Mouse (Mus musculus): ENCODE results near the gene Ago3.

Ago3 gene

DNA sequence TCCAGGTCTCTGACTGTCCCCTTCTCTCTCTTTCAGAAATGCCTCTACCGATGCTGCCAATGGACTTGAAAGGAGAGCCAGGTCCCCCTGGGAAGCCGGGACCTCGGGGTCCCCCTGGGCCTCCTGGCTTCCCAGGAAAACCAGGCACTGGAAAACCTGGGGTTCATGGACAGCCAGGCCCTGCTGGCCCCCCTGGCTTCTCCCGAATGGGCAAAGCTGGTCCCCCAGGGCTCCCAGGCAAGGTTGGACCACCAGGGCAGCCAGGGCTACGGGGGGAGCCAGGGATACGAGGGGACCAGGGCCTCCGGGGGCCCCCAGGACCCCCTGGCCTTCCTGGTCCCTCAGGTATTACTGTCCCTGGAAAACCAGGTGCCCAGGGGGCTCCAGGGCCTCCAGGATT, 119.0 kb downstream of the Ago3 start:
- DNase-seq (ENCODE audit: low read depth, low spot score) = no peak

DNA sequence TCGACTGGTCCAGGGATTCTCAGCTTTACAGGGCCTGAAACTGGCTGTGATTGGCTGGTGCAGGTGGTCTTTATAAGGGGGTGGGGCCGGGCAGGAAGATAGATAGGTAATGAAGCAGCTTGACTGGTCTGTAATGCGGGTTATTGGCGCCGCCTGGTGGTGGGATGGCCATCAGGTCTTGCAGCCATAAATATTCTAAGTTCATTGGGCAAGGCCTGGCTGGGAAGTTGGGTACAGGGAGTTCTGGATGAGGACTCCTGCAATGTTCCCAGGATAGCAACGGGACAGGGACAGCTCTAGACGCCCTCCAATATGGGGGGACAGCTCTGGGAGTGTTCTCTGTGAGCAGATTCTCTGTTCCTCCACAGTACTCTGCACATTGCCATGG, 119.4 kb downstream of the Ago3 start:
- peak; percentile 90 for DNase-seq (ENCODE audit: low read depth, low spot score)

- DNase-seq (ENCODE audit: low read depth, low spot score) = no peak
These were observed 120.0 kb downstream of the Ago3 start for GRCm38 (mm10) chr4:126309211-126309921.

DNA sequence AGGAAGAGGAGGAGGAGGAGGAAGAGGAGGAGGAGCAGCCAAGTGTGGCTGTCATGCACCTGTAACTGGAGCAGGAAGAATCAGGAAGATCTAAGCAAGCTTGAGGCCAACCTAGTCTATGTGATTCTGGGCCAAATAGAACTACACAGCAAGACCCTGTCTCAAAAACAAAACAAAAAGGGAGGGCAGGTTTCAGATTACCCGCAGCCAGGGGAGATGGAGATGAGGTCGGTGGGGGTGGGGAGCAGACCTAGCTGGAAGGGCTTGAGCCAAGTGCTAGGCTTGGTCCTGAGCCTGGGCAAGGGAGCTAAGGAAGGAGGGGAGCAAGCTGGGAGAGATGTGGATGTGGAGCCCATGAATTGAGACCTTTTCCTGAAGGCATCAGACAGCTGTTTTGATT, 122.5 kb downstream of the Ago3 start:
- no peak for DNase-seq (ENCODE audit: low read depth, low spot score)

- no peak for DNase-seq (ENCODE audit: low read depth, low spot score)
These were observed 123.3 kb downstream of the Ago3 start for GRCm38 (mm10) chr4:126306058-126306457.

DNA sequence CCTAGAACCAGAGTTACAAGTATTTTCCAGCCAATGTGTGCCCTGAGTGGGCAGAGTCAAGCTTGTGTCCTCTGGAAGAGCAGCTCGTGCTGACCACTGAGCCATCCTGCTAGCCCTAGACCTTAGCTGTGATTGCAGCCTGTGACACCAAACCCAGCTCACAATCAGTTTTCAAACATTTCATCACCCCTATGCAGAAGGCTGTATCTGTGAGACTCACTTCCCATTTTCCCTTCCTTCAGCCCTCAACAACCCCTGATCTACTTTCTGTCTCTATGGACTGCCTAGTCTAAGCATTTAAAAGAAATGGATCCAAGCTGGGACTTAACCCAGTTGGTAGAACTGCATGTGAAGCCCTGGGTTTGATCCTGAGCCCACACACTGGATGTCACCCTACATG, 123.9 kb downstream of the Ago3 start:
- DNase-seq (ENCODE audit: low read depth, low spot score) = no peak

DNA sequence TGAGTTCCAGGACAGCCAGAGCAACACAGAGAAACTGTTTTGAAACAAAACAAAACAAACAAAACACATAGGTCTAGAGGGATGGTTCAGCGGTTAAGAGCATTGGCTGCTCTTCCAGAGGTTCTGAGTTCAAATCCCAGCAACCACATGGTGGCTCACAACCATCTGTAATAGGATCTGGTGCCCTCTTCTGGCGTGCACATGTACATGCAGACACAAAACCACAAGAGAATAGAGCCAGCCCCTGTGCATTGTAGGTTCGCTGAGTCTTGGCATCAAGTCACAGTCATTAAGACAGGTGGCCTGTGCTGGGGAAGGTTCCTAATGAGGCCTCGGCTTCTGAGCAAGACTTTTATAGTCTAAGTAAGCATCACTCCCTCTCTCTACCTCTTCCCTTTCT, 125.5 kb downstream of the Ago3 start:
- no peak for DNase-seq (ENCODE audit: low read depth, low spot score)

DNA sequence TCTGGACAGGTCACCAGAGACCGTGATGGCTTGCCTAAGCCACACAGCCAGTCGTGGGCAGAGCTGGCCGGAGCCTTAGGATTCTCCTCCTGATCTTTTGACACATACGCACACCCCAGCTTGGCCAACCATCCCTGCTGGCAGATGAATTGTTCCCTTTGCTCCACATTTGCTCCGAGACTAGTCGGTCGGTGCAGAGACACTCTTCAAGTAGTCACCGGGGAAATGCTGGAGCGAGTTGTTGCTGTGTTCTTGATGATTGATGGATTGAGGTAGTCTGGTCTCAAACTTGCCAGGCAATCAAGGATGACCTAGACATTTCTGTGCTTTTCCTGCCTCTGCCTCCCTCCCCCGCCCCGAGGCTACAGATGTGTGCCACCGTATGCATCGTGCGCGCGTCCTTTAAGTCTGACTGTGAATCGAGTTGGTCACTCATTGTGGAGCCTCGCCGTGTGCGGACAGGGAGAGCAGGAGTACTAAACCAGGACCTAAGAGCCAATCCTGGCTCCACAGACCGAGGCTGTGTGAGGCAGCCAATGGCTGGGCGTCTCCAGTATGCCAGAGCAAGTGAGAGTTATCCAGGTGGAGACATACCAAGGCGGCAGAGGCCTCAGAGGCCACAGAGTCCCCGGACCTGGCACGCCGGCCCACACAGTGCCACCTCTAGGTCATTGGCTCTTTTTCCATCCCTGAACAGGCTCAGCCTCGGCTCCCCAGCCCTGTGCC, 127.6 kb downstream of the Ago3 start:
- DNase-seq (ENCODE audit: low read depth, low spot score) = peak; percentile 86

DNA sequence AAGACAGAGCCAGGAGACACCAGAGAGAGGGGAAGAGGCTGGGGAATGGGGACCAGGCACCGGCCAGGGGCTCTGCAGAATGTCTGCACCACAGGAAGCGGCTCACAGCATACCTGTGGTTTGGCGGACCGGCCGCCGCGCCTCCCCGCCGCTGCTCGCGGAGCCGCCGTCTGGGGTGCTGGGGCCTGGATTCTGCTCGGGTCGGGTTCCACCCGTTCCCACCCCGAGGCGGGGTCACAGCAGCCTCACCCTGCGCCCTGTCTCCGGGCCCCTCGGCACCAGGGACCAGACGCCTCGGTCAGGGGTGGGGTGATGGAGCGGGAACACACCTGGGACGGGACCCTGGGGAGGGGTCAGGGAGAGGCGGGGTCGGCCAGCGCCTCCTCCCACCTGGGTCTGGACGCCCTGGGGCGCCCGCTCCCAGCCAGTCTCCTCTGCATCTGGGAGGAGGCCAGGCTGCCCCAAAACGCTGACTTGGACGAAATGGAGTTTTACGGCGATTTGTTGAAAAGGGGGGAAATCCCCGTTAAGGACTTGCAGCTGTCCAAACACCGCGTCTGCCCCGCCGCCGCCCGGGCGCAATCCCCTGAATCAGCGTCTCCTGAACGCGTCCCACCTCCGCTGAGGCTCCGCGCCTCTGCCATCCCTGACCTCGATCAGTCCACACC, 128.3 kb downstream of the Ago3 start:
- DNase-seq (ENCODE audit: low read depth, low spot score) = peak; percentile 93

DNA sequence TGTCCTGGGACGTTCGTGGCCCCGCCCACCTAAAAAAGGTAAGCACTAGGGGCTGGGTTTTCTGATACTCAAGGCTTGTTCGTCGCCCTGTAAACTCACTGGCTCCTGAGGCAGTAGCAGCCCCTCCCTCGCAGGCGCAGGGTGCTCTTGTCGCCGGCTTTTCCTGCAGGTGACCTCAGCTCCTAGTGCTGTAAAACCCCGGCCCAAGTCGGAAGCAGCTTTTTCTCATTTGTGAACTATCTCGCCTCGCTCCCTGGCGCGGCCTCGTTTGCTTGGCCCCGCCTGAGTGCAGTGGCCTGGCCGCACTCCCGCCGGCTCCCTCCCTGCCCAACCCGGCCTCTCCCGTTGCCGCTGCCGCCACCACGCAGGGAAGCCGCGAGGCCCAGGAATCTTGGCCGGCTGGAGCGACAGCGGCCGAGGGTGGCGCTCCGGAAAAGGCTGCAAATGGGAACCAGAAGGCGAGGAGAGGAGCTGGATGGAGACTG, 132.7 kb downstream of the Ago3 start:
- DNase-seq (ENCODE audit: low read depth, low spot score) = no peak

DNA sequence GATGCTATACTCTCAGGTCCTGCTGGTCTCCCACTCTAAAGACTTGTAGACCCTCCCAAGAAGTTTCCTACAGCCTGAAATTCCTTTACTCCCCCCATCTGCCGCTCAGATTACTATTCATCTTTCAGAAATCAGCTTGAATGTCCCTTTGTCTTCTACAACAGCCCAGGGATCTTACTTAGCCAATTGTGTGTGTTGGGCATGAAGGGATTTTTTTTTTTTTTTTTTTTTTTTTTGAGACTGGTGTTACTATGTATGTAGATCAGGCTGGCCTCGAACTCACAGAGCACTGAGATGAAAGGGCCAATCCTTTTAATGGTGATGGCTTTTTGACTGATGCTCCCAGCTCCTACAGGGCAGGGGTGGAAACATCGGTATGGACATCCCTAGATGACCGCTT, 133.4 kb downstream of the Ago3 start:
- no peak for DNase-seq (ENCODE audit: low read depth, low spot score)

DNA sequence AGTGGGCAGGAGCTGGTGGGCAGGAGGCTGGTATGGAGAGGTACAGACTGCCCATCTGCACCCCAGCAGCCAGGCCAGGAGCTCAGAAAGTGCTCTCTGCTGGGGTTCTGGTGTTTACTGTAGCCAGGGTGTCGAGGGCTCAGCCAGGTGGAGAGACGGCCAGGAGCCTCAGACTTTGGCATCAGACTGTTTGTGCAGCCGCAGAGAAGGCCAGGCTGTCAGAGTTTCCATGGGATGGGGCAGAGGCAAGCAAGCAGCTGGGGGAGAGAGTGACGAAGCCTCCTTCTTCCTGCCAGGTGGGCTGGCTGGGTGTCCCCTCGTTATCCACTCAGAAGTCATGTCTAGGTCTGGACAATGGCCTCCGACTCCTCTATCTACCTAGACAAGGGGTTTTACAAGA, 134.2 kb downstream of the Ago3 start:
- DNase-seq (ENCODE audit: low read depth, low spot score) = no peak

DNA sequence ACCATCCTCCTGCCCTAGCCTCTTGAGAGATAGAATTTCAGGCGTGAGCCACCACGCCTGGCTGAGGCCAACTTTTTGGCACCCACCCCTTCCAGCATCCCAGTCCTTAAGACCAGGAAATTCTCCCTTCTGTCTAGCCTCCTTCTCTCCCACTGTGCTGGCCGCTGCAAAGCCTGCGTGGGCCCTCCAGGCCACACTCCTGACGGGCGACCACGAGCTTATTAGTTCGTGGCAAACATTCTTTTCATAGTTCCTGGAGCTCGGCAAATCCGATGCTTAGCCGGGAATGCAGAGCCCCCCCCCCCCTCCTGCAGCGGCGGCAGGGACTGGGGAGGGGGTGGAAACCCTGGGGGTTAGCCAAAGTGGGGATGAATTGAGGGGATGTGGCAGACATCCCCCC, 138.2 kb downstream of the Ago3 start:
- DNase-seq (ENCODE audit: low read depth, low spot score) = peak; percentile 48

- no peak for DNase-seq (ENCODE audit: low read depth, low spot score)
These were observed 139.0 kb downstream of the Ago3 start for GRCm38 (mm10) chr4:126290314-126290713.

- no peak for DNase-seq (ENCODE audit: low read depth, low spot score)
These were observed 141.2 kb downstream of the Ago3 start for GRCm38 (mm10) chr4:126288085-126288666.

DNA sequence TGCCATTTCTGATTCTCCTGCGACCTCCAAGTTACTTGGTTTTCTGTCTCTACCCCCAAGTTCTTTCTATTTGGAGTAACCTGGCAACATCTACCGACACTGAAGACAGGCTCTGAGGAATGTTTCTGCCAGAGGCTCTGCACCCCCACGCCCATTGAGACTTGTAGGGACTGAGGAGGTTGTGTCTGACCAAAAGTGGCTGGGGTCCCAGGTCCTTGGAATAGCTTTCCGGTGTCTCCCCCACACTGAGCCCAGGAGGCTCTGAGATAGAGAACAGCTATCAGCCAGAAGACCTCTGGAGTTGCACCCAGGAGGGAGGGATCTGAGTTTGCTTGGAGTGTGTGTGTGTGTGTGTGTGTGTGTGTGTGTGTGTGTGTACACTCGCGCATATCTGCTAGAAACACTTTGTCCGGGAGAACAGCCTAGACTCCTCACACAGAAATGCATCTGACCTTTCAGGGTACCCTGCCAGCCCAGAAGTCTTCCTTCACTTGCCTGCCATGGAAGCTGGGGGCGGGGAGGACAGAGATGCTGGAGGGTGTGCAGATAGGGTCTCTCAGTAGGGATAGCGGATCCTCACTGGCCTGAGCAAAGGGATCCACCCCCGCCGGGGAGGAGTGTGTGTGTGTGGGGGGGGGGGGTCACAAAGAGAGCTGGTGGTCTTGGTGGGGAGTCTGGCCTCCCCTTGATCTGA, 141.9 kb downstream of the Ago3 start:
- no peak for DNase-seq (ENCODE audit: low read depth, low spot score)

GRCm38 (mm10) chr4:126286492-126286891, 142.9 kb downstream of the Ago3 start, which contains the start of gene Col8a2:
TSS of gene Col8a2 (plus strand) at chr4:126286793.
- no peak for DNase-seq (ENCODE audit: low read depth, low spot score)

DNA sequence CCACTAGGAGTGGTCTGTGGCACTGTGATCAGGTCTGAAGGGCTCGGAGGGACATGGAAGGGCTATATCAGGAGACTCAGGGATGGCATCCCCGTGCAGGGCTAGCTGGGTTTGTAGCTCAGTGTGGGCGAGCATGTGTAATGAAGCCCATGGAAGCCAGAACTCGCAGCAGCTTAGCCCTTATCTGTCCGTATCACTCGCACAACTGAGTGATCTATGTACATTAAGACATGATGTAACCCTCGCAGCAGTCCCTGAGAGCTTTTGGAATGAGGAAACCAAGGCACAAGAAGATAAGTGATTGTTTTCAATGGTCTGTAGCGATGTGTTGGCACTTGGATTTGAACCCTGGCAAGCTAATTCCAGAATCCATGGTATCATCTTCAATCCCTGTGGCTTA, 145.8 kb downstream of the Ago3 start:
- no peak for DNase-seq (ENCODE audit: low read depth, low spot score)

DNA sequence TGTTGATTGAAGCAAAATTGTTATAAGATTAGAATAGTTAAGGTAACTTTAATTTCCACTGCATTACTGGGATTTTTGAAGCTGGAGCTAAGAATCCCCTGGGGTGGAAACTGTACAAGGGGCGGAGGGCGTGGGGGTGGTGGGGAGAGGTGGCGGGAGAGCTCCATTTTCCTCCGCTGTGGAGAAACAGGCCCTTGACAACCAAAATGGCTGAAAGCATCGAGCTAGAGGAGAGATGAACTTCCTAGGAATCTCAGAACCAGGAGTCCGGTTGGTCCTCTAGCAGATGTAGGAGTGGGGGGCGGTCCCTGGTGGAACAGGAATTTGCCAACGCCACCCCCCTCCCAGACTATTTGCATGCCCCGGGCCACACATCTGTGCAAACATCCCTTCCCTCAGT, 147.7 kb downstream of the Ago3 start:
- DNase-seq (ENCODE audit: low read depth, low spot score) = no peak

All from 3T3-L1 (cell line).